Mouse (Mus musculus) heart, postnatal 0 days (tissue): ENCODE data around the gene Gm9918. TPM values are rescaled to one million over a fixed set of nuclear protein-coding genes. Genes with fewer than 3 reads are reported as not detected.
A peak's percentile ranks its signal among the peaks of the same experiment; 100 is the strongest.

Experiments
- ATAC-seq: fragments of 200-750 bp; cut with Nextera tagmentation; 2 replicates; pipeline ENCODE4 v1.8.0; 2017; ENCODE audit warnings: low read depth, moderate number of reproducible peaks, moderate library complexity; ENCODE audit not compliant: insufficient read depth
- DNase-seq: peaks from one replicate; pipeline ENCODE4 v3.0.0-alpha.2; 2016; ENCODE audit warnings: low spot score
- H3K27ac ChIP-seq: fragments of 300-500 bp; sonication (generic); 2 replicates; pipeline ENCODE4 v1.5.1; 2014; ENCODE audit warnings: low read depth, mild to moderate bottlenecking
- H3K27me3 ChIP-seq: fragments of 300-500 bp; sonication (generic); 2 replicates; pipeline ENCODE4 v1.6.1; 2014; ENCODE audit warnings: low read length, mixed read lengths; ENCODE audit not compliant: control insufficient read depth, insufficient read depth
- H3K36me3 ChIP-seq: fragments of 300-500 bp; sonication (generic); replicated peaks from 2 replicates; pipeline ENCODE4 v1.6.1; 2014; ENCODE audit warnings: low read length, mixed read lengths; ENCODE audit not compliant: control insufficient read depth, insufficient read depth
- H3K4me1 ChIP-seq: fragments of 300-500 bp; sonication (generic); 2 replicates; pipeline ENCODE4 v1.6.1; 2014; ENCODE audit warnings: antibody characterized with exemption; ENCODE audit not compliant: control insufficient read depth, insufficient read depth
- H3K4me2 ChIP-seq: fragments of 300-500 bp; sonication (generic); 2 replicates; pipeline ENCODE4 v1.6.1; 2014; ENCODE audit warnings: low read depth, mild to moderate bottlenecking, low read length, moderate library complexity
- H3K4me3 ChIP-seq: fragments of 300-500 bp; sonication (generic); 2 replicates; pipeline ENCODE4 v1.5.1; 2014; ENCODE audit warnings: low read depth, low read length
- H3K9ac ChIP-seq: fragments of 300-500 bp; sonication (generic); replicated peaks from 2 replicates; pipeline ENCODE4 v1.6.1; 2014; ENCODE audit warnings: low read depth, low read length, mixed read lengths
- H3K9me3 ChIP-seq: fragments of 300-500 bp; sonication (generic); replicated peaks from 2 replicates; pipeline ENCODE4 v1.6.1; 2016; ENCODE audit warnings: low read length; ENCODE audit not compliant: control insufficient read depth
- CTCF ChIP-seq: IDR thresholded peaks from 2 replicates; pipeline ENCODE4 v1.5.1; 2016; ENCODE audit warnings: antibody characterized with exemption, control low read depth, low read depth
- EP300 ChIP-seq: IDR thresholded peaks from 2 replicates; pipeline ENCODE4 v1.6.1; 2016; ENCODE audit warnings: antibody characterized with exemption, low read depth
- WGBS: fragments of 180-500 bp; shearing (Covaris S2); extraction: QIAGEN DNeasy Blood & Tissue Kit; methylation state at CpG from one replicate; pipeline ENCODE4 v1.1.7; 2014; 5-methylcytosine and 5-hydroxymethylcytosine counted together
- polyA plus RNA-seq: library from polyadenylated mRNA; unstranded; fragments of >200 nt; fragmentation: Nextera tagmentation; extraction: Ambion mirVana; gene quantifications from 2 replicates; pipeline ENCODE4 v1.2.1, GENCODE M21; 2015
- total RNA-seq: library from RNA; depleted of rRNA; stranded (reverse); fragments of >200 nt; gene quantifications from 2 replicates; pipeline ENCODE4 v1.2.3, GENCODE M21; 2014; ENCODE audit warnings: low replicate concordance

The Gm9918 gene
- total and polyA plus RNA-seq, 2 experiments from 2014 or later = not detected

DNA sequence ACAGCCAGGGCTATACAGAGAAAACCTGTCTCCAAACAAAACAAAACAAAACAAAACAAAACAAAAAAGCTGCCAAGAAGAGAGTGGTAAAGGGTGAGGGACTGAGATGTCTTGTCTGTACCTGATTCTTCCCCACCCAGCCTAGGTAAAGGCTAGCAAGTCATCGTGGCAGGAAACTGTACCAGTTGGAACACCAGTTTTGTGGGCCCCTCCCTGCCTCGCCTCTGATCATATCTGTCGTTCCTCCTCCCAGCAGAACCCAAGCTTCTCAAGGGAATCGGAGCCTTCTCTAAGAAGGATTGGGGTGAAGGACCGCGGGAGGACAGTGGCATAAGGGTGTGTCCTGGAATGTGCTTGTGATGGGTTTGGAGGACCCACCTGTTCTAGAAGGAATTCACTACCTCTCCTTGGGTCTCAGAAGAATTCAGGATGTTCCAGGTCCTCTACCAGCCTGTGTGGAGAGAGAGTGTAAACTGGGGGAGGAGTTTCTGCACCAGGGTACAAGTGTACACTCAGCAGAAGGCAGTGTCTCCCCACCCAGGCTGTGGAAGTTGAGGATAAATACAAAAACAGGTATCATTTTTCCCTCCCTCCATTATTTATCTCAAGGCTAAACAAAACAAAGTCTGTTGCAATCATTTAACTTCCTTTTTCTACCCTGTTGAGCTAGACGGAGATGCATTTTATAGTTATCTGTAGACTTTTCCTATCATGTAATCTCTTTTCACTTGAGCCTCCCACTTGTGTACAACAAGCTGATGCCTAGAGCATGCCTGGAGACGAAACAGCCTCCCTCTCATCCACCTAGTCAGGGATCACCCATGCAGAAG lies 12.3 kb downstream of the Gm9918 start:
- TF ChIP-seq EP300 (no peak), CTCF (no peak)
- no peaks in the 10 kb centered on the region for H3K27me3 ChIP-seq
- H3K9me3 ChIP-seq = no peaks in the 10 kb centered on the region
- ATAC-seq (no peak), DNase-seq (no peak)
- H3K4me1 ChIP-seq = peaks cover 9% of the 10 kb centered on the region
- no peak overlapping the region for H3K27ac ChIP-seq
- H3K4me3 ChIP-seq = no peak overlapping the region
- no peak overlapping the region for H3K4me2 ChIP-seq
- 70% methylated on average over 8 of the region's 8 CpGs for WGBS
- H3K36me3 ChIP-seq = peaks cover 16% of the 10 kb centered on the region
- H3K9ac ChIP-seq = no peak overlapping the region

DNA sequence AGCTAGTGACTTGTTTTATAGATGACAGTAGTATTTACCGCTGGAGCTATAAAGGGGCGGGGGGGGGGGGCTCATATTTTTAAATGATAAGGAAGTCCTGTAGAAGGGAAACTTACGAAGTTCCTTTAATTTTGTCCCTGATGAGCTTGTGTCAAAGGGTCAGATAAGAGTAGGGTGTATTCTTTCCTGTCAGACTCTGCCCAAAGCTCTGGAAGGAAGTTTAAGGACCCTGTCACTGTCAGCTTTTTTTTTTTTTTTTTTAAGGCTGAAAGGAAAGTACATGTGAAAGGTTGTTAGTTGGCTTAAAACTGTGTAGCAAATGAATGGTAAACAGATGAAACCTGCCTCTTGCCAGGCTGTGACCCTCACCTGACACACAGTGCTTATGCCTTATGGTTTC lies 13.3 kb downstream of the Gm9918 start:
- Histone ChIP-seq H3K27me3 (no peaks in the 10 kb centered on the region), H3K27ac (no peak overlapping the region), H3K4me2 (no peak overlapping the region), H3K36me3 (peaks cover 16% of the 10 kb centered on the region), H3K9ac (no peak overlapping the region), H3K4me1 (peaks cover 9% of the 10 kb centered on the region), H3K4me3 (no peak overlapping the region), H3K9me3 (no peaks in the 10 kb centered on the region)
- TF ChIP-seq CTCF (no peak), EP300 (no peak)
- no peak for DNase-seq
- ATAC-seq = no peak
- WGBS = 58% methylated on average over 3 of the region's 3 CpGs

DNA sequence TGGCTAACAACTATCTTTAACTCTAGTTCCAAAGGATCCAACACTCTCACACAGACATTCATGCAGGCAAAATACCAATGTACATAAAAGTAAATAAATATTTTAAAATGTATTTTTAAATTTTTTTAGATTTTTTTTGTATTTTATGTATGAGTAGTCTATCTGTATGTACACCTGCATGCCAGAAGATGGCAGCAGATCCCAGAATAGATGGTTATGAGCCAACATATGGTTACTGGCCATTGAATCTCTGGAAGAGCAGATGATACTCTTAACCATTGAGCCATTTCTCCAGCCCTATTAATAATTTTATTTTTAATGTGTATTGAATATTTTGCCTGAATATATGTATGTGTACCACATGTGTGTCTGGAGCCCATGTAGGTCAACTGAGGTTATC lies 17.0 kb downstream of the Gm9918 start:
- DNase-seq (peak; percentile 29), ATAC-seq (no peak)
- TF ChIP-seq EP300 (no peak), CTCF (peak; percentile 64)

DNA sequence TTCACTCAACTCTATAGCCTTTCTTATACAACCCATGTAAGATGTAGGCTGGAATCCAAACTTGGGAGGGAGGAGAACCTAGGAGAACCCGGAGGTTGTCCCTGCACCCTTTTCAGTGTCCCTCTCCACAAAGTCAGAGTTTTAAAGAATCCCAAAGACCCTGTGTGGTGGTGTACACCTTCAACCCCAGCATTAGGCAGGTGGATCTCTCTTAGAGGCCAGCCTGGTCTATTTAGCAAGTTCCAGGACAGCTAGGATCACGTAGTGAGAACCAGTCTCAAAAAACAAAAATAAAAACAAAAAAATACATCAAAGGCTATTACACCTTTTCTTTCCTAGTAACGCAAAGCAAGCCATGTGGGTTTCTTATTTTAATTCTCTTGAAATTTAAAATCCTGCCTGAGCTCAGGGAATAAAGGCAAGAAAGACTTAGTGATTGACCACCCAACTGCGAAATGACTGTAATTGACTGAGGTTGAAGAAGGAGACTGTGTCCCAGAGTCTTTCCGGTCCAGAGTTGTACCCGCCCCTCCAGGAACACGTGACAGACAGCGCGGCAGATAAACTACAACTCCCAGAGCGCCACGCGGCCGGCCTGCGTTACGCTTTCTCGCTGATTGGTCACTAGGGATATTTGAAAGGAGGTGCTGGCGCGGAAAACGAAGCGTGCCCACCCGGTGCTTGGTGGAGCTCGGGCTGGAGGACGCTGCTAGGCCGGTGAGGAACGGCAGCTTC lies 25.4 kb downstream of the Gm9918 start, which contains the start of gene Espl1:
Gene Espl1 (plus strand): TSS at position 634 of the 735 bp plus-strand sequence.
- Histone ChIP-seq H3K9ac (peak within 1 kb of the TSS; percentile 65), H3K4me2 (peak within 1 kb of the TSS; percentile 100), H3K36me3 (peaks cover 21% of the 10 kb centered on the region), H3K27me3 (no peaks in the 10 kb centered on the region), H3K4me1 (peaks cover 8% of the 10 kb centered on the region), H3K27ac (no peak within 1 kb of the TSS), H3K9me3 (no peaks in the 10 kb centered on the region), H3K4me3 (peak within 1 kb of the TSS; percentile 73)
- 5% methylated on average over 25 of the region's 25 CpGs for WGBS
- no peak for TF ChIP-seq EP300
- no peak for TF ChIP-seq CTCF
- peak; percentile 91 for DNase-seq
- peak; percentile 99 for ATAC-seq

More for the DNA sequence above, 17.0 kb downstream of the Gm9918 start:
- H3K36me3 ChIP-seq = no peaks in the 10 kb centered on the region
- H3K9me3 ChIP-seq = no peaks in the 10 kb centered on the region
- no peaks in the 10 kb centered on the region for H3K27me3 ChIP-seq
- H3K9ac ChIP-seq = no peak overlapping the region
- no peak overlapping the region for H3K4me2 ChIP-seq
- H3K4me3 ChIP-seq = no peak overlapping the region
- H3K4me1 ChIP-seq = no peaks in the 10 kb centered on the region
- H3K27ac ChIP-seq = no peak overlapping the region

DNA sequence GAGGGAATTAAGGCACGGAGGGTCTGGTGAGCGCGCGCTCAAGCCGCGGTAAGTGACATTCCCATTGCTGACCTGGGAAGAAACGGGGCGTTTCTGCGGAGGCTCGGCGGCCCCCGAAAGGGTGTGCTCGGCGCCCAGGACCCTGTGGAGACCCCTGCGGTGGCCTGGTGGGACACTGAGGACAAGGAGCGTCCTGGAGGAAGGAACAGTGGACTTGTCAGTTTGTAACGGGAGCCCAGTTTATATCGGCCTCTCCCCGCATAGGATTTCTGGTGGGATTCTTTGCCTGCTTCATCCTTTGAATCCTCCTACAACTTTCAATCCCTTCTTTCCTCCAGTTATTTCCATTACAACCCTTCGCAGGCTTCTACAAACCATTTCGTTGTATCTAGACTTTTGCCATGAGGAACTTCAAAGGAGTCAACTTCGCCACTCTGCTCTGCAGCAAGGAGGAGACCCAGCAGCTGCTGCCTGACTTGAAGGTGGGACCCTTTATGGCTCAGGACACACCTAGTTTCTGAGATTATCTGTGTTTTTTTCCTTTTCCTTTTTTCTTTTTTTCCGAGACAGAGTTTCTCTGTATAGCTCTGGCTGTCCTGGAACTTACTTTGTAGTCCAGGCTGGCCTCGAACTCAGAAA lies 26.1 kb downstream of the Gm9918 start:
- H3K36me3 ChIP-seq = peaks cover 22% of the 10 kb centered on the region
- WGBS = 5% methylated on average over 18 of the region's 24 CpGs
- H3K27ac ChIP-seq = no peak overlapping the region
- H3K4me1 ChIP-seq = peaks cover 8% of the 10 kb centered on the region
- ATAC-seq = no peak
- H3K9me3 ChIP-seq = no peaks in the 10 kb centered on the region
- no peaks in the 10 kb centered on the region for H3K27me3 ChIP-seq
- DNase-seq = no peak
- TF ChIP-seq CTCF (no peak), EP300 (no peak)
- H3K4me2 ChIP-seq = peak overlapping the region; percentile 100
- peak overlapping the region; percentile 73 for H3K4me3 ChIP-seq
- peak overlapping the region; percentile 65 for H3K9ac ChIP-seq
